Mouse (Mus musculus): ENCODE measurements around the gene Il12b.
"Not testable (repeated sequence)": the region's sequence is repeated elsewhere in the genome, so short reads cannot be mapped to it uniquely, and the experiment has no call there.

The Il12b gene

DNA sequence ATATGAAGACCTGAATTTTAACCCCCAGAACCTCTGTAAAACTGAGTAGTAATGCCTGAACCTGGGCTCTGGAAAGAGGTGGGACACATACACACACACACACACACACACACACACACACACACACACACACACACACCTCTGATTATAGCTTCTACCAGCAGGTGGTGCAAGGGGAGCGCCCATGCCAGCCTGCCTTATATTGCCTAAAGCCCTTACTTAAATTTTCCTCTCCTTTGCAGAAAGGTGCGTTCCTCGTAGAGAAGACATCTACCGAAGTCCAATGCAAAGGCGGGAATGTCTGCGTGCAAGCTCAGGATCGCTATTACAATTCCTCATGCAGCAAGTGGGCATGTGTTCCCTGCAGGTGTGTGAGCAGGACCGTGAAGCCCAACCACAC, 12.4 kb downstream of the Il12b start:
- no peak for DNase-seq (ENCODE audit: low read depth, low spot score)

DNA sequence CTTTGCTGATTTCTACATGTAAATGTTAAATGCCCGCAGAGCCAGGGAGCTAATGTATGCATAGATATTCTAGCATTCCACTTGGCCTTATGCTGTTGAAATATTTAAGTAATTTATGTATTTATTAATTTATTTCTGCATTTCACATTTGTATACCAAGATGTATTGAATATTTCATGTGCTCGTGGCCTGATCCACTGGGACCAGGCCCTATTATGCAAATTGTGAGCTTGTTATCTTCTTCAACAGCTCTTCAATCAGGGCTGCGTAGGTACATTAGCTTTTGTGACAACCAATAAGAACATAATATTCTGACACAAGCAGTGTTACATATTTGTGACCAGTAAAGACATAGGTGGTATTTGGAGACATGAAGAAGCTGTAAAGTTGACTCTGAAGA, 13.5 kb downstream of the Il12b start:
- DNase-seq (ENCODE audit: low read depth, low spot score), result no peak

DNA sequence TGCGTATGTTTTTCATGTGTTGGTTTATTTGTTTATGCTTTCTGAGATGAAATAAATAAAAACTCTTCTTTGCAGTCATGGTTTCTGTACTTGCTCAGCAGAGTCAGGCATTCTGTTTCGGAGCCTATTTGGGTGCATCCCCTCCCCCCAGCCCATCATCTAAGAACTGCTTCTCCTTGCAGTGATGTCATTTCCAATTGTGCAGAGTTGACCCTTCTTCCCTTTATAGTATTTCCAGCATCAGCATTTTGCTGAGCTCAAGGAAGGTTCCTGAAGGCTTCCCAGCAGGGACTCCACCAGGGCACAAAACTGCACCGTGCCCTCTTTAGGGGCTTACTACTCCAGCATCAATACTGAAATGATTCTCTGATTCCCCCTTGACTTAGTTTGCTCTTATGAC, 14.7 kb downstream of the Il12b start:
- DNase-seq (ENCODE audit: low read depth, low spot score), result no peak

- no peak for DNase-seq (ENCODE audit: low read depth, low spot score)
Measured at GRCm38 (mm10) chr11:44417403-44417802, 17.5 kb downstream of the Il12b start.

GRCm38 (mm10) chr11:44422337-44423111, 22.7 kb downstream of the Il12b start:
- DNase-seq (ENCODE audit: low read depth, low spot score), result no peak

- DNase-seq (ENCODE audit: low read depth, low spot score), result no peak
Measured at GRCm38 (mm10) chr11:44423261-44423660, 23.4 kb downstream of the Il12b start.

- no peak for DNase-seq (ENCODE audit: low read depth, low spot score)
Measured at GRCm38 (mm10) chr11:44423955-44424354, 24.1 kb downstream of the Il12b start.

GRCm38 (mm10) chr11:44425006-44425405, 25.1 kb downstream of the Il12b start:
- DNase-seq (ENCODE audit: low read depth, low spot score), result no peak

DNA sequence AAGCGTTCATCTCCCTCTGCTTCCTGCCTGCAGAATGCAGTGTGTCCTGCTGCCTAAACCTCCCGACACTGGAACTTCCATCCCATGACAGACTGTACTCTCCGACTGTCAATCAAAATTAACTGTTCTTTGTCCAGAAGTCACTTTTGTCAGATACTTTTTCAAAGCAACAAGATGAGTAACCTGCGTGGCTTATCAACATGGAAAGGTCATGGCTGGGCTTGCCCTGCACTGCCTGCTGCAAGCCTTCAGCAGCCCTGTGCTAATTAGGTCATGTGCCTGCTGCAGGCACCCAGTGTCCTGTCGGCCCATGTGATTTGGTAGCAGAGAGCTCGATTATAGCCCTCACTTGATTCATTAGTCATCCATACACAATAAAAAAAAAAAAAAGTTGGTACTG, 25.8 kb downstream of the Il12b start:
- DNase-seq (ENCODE audit: low read depth, low spot score), result no peak

- DNase-seq (ENCODE audit: low read depth, low spot score), result no peak
Measured at GRCm38 (mm10) chr11:44427951-44428350, 28.1 kb downstream of the Il12b start.

GRCm38 (mm10) chr11:44430036-44430435, 30.2 kb downstream of the Il12b start:
- DNase-seq (ENCODE audit: low read depth, low spot score), result no peak

- DNase-seq (ENCODE audit: low read depth, low spot score), result peak; percentile 7
Measured at GRCm38 (mm10) chr11:44437786-44438185, 37.9 kb downstream of the Il12b start.

DNA sequence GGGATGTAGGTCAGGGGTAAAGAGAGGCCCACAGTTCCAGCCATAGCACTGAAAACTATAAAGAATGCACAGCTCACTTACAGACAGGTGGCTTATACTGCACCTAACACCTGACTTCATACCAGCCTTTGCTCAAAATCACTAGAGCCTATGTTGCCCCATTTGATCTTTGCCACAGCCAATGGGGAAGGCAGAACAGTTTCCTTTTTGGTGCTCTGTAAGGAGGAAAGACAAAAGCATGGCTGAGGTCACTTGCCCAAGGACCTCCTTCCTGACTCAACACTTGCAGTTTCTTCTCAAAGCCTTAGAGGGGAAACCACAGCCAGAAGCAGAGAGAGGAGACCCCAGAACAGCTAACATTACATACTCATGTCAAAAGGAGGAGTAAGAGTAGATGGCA, 51.2 kb downstream of the Il12b start:
- no peak for DNase-seq (ENCODE audit: low read depth, low spot score)

- DNase-seq (ENCODE audit: low read depth, low spot score), result not testable (repeated sequence)
Measured at GRCm38 (mm10) chr11:44452016-44452415, 52.2 kb downstream of the Il12b start.

DNA sequence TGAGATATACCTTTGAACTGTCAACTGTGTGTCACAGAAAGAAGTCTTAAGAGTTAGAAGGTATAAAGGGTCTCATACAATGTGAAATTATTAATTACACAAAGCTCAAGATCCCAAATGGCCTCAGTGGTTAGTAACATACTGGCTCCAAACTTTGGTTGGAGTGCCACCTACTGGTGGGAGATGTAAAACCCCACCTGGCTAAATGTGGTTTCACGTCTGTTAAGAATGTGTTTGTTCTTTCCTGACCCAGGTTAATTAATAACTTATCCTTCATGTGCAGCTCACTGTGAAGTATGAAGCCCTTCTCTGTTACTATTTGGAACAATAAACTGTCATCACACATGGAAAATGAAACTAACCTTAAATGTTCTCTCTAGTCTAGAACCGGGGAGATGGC, 53.6 kb downstream of the Il12b start:
- DNase-seq (ENCODE audit: low read depth, low spot score), result no peak

DNA sequence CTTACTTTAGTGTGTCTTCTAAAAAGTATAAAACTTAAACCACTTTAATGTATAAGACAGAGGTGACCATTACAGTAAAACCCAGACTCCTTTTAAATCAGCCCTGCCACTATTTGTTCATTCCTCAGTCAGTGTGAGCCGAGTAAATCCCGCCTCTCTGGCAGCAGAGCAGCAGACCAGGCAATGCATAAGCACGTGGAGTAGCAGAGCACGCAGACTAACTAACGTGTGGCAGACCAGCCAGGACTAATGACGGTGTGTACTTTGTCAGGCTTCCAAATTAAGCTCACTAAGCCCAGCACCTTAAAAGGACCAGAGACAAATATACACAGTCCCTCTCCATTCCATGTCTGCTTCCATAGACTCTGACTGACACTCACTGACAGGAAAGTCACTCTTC, 61.6 kb downstream of the Il12b start:
- no peak for DNase-seq (ENCODE audit: low read depth, low spot score)

All from skeletal muscle tissue, adult 2 months (tissue).